Mouse (Mus musculus): ENCODE data around the gene Vtcn1. TPM values are rescaled to one million over a fixed set of nuclear protein-coding genes. Genes with fewer than 3 reads are reported as not detected.

Vtcn1 gene
- polyA plus RNA-seq (2014; fragmentation: Illumina TruSeq; extraction: RNeasy Lipid Tissue Mini Kit (QIAGEN cat#74804); ENCODE audit: low read depth, low replicate concordance) = 1.3 TPM

DNA sequence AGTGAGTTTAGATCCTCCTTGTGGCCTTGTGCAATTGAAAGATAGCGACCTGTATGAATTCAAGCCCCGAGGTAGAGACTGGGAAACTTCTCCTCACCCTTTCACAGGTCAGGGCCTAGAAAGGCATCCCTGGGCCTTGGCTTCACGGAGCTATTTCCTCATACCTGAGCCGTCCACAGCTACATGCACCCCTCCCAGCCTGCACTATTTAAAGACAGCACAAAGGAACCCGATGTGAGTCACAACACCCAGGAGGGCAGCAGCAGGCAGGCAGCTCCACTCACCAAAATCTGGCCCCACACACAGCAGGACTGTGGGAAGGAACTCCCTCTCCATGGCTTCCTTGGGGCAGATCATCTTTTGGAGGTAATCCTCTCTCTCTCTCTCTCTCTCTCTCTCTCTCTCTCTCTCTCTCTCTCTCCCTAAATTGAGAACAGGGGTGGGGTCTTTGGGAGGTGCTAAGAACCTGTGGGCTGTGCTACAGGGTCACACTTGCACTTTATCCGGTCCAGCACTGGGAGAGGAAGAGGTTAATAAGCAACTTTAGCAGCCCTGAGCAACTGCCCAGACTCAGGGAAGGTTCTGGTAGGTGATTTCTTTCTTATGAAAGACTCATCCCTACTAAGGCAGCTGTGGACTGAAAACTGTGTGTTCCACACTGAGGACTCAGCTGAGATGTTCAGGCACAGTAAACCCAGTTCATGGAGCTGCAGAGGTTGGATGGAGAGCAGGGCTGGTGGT lies at the start of gene Vtcn1:
TSS of gene Vtcn1 (plus strand) at position 235 of the 741 bp plus-strand sequence.

GRCm38 (mm10) chr3:100921825-100922505 lies 96.7 kb downstream of the Vtcn1 start, which contains the start of gene Trim45:
Gene Trim45 (plus strand): TSS chr3:100922202.

Other genes starting within 250 kb of the Vtcn1 start
- 64.2 TPM for gene Man1a2, start 140.0 kb upstream of the Vtcn1 start, polyA plus RNA-seq (2014; fragmentation: Illumina TruSeq; extraction: RNeasy Lipid Tissue Mini Kit (QIAGEN cat#74804); ENCODE audit: low read depth, low replicate concordance)
- gene Trim45, start 96.7 kb downstream of the Vtcn1 start, polyA plus RNA-seq (2014; fragmentation: Illumina TruSeq; extraction: RNeasy Lipid Tissue Mini Kit (QIAGEN cat#74804); ENCODE audit: low read depth, low replicate concordance) = 0.24 TPM
- gene Ttf2, start 144.2 kb downstream of the Vtcn1 start, polyA plus RNA-seq (2014; fragmentation: Illumina TruSeq; extraction: RNeasy Lipid Tissue Mini Kit (QIAGEN cat#74804); ENCODE audit: low read depth, low replicate concordance) = 2.7 TPM
- gene Cd101, start 204.1 kb downstream of the Vtcn1 start, polyA plus RNA-seq (2014; fragmentation: Illumina TruSeq; extraction: RNeasy Lipid Tissue Mini Kit (QIAGEN cat#74804); ENCODE audit: low read depth, low replicate concordance) = not detected

Measured in kidney, adult 10 weeks (tissue).